Mouse (Mus musculus): ENCODE results near the gene Syncrip.

Syncrip gene

DNA sequence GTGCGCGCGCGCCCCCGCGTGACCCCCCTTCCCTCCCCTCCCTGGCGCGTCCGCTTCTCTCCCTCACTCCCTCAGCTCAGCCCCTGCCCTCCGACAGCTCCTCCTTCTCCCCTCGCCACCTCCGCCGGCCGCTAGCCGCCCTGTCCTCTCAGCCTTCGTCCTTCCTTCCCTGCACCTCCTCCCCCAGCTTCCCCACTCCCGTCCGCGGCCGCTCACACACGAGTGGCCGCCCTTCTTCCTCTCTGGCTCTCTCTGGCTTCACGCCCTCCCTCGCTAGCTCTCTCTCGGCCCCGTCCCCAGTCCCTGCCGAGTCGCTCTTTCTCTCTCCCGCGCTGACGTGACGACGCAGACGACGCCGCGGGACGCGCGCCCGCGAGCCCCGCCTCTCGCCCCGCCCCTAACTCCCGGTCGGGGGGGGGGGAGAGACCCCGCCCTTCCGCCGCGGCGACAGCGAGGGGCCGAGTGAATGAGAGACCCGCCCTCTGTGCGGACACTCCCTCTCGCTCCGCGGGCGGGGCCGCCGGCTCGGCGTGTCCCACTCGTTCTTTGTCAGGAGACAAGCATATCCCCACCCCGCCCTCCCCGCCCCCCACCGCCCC, at the start of gene Syncrip:
Syncrip (minus strand) TSS at position 345 of the 599 bp plus-strand sequence.
- peak; percentile 92 to 93 for DNase-seq (ENCODE audit: low spot score in 2 of 2)

DNA sequence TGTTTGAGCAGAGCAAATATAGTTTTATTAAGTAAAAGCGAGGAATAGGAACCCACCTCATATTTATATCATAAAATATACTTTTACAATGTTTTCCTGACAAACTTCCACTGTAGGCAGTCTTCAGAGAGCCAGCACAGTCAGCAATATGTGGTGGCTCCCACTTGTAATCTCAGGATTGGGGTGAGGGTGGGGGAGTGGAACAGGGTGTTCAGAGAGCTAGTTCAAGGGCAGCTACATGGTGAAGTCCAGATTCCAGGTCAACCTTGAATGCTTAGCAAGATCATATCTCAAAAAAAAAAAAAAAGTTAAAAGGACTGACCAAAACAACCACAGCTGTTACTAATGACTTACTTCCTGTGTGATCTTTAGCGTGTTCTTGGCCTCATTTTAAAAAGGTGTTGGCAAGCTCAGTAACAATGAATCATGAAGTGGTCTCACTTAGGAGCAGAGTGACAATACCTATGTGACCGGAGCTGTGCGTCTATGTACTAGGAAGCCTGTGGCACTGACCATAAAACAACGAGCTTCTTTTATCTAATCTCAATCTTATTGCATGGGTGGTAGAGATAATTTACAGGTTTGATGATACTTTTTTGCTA, 47.7 kb upstream of the Syncrip start:
- no peak for DNase-seq (ENCODE audit: low spot score in 2 of 2)

DNA sequence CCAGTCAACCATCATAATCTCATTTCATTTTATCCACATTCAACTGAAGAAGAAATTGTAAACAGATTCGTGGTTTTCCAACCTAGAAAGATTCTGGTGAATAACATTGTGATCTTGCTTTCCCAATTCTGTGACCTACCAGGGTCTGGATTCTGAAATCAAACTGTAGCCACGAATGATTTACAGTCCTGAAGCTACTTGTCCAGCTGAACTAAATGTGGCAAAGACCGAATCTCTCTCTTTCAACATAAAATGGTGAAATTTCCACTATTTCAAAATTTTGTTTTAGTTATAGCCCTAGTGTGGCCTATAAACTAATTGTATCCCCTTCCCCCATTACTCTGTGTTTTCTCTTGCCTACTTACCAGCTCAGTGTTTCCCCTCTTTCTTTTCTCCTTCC, 47.2 kb upstream of the Syncrip start:
- DNase-seq (ENCODE audit: low spot score in 2 of 2): no peak

DNA sequence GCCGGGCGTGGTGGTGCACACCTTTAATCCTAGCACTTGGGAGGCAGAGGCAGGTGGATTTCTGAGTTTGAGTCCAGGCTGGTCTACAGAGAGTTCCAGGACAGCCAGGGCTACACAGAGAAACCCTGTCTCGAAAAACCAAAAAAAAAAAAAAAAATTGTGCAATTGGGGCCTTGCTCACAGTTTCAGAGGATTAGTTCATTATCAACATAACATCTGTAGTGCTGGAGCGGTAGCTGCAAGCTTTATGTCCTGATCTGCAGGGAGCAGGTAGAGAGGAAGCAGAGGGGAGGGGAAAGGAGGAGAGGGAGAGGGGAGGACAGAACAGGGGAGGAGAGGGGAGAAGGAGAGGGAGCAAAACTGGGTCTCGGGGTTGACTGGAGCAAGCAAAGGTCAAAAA, 46.4 kb upstream of the Syncrip start:
- DNase-seq (ENCODE audit: low spot score in 2 of 2): no peak

DNA sequence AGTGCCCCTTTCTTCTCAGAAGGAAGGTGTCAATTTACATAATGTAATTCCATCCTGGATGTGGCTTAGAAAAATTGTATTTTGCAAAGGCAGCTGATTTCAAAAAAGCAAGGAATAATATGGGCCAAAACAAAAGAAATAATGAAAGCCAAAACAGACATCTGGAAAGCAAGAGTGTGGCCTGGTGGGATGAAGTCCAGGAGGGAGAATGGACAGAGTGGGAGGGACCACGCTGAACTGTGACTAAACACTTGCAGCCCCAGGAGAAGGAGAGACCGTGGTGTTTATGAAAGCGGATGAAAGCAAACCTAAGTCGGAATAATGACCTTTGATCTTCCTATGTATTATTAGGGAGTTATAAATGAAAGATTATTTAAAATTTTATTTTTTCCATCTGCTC, 45.6 kb upstream of the Syncrip start:
- DNase-seq (ENCODE audit: low spot score in 2 of 2): no peak

DNA sequence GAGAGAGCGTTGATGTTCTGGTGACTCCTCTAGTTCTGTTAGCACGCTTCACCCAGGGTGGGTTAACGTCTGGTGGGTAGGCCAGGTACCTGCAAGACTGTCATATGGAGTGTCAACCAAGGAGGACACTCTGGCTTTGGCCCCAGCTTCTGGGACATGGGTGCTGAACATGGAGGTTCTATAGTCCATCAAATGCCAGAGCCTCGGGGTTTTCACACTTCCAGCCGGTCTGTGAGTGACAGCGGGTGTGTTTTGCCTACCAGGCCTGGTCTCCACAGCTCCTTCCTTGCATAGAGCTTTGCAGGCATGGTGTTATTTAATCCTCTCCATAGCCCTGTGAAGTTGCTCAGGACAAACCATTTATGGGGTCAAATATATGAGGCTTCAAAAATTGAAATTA, 43.0 kb upstream of the Syncrip start:
- no peak for DNase-seq (ENCODE audit: low spot score in 2 of 2)

DNA sequence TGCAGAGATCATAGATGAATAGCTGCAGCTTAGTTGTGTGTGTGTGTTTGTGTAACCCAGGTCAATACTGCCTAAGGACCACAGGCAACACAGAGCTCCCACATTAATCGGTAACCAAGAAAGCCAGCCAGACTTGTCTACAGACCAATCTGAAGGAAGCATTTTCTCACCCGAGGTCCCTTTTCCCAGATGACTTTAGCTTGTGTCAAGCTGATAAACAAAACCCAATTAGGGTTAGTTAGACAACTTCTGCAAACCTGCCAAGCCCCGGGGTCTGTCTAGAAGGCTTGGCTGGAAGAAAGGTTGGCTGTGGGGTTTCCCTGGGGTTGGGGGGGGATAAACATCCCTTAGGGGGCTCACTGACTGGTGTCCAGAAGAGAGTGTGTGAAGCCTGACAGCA, 42.4 kb upstream of the Syncrip start:
- no peak for DNase-seq (ENCODE audit: low spot score in 2 of 2)

DNA sequence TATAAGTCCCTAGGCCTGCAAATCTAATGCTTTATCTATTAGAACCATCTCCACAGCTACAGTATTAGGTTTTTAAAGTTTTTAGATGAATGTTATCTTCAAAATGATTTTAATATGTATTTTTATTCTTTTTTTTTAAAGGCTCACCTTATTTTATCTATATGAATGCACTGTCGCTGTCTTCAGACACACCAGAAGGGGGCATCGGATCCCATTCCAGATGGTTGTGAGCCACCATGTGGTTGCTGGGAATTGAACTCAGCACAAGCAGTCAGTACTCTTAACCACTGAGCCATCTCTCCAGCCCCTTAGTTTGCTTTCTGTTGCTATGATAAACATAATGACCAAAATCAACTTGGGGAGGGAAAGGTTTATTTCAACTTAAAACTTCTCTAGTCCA, 42.0 kb upstream of the Syncrip start:
- no peak for DNase-seq (ENCODE audit: low spot score in 2 of 2)

DNA sequence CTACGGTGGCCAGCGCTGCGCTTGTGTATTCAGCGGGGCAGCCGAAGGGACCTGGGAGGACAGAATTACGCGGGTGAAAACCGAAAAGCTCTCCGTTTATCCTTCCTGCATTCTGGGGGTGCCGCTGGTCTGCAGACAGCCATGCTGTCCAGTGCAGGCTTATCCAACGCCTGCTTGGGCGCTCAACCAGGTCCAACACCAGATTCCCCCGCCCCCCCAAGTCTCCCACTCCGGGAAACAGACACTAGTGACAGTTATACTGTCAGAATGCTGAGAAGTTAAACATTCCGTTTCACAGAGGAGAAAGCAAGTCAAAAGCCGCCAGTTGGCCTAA, 40.9 kb upstream of the Syncrip start:
- DNase-seq (ENCODE audit: low spot score in 2 of 2): no peak

DNA sequence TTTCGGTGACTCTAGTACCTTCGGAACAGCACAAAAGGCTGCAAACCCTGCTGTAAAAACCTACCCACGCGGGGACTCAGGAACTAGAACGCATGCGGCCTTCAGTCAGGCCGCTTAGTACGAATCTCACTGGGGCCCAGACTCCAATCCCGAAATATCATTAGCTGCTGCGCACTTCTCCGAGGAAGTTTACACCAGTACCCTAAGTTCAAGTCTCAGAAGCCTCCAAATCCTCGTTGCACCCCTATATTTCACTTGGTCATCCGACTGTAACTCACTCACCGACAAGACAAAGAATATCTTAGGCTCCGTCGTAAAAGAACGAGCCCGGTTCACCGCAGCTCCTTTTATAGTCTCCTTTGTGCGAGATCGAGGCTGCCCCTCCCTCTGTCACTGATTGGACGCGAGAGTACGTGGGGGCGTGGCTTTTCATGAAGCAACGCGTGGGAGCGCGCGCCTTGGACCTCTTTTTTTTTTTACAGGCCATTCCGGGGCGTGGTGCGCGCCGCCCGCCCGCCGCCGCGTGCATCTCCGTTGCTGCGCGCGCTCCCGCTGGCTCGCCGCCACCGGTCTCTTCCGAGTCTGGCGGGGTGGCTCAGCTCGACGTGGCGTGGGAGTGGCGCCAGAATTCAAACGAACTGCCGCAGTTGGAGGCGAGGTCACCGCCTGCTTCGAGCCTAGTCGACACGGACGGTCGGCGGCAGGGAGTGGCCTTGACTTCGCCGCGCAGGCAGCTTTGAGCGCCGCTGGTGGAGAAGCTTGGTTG, 40.4 kb upstream of the Syncrip start:
- peak; percentile 95 to 97 for DNase-seq (ENCODE audit: low spot score in 2 of 2)

DNA sequence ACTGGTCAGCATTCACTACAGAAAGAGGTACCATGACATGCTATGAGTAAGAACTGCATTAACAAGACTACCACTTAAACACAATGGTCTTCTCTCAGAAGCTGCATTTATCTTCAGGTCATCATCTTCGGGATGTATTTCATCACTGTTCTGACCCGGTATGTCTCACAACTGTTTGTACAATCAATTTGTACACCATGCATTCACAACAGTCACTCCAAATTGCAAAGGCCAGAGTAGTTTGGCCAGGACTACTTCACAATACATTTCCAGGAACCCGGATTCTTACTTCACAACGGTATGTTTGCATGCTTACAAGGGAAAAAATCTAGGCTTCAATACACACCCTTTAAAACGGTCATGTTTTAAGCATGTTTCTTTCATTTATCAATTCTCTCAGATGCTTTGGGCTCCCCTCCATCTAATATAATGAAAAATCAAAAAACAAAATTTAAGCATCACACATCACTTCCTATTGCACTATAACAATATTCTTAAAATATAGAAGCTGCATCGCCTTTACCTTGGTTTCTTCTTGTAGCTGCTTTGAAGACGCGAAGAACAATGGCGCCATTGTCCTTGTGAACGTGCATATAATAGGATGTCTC, 39.7 kb upstream of the Syncrip start:
- DNase-seq (ENCODE audit: low spot score in 2 of 2): no peak

DNA sequence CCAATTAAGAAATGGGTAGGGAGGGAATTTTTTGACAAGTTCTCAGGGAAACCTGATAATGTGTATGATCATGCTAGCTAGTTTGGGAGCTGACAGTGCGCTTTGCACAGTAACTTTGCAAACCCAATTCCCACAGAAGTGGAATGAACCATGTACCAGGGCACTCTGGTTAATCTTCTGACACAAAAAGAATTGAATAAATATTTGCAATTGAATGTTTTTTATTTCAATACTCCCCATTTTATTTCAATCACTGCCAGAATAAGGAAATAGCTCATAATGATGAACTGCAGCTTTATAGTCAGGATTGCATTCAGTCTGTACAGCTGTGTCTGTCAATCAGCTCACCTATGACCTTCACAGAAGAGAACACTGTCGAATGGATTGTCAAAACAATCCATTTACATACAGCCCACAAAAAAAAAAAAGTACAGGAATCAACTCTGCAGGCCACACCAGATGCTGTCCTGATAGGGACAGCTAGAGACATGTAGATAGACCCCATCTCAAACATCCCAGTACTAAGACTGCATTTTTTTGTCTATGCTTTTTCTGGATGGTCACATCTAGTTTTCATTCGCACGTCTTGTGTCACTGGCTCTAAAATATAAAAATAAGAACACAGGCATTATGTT, 38.6 kb upstream of the Syncrip start:
- DNase-seq (ENCODE audit: low spot score in 2 of 2): no peak

DNA sequence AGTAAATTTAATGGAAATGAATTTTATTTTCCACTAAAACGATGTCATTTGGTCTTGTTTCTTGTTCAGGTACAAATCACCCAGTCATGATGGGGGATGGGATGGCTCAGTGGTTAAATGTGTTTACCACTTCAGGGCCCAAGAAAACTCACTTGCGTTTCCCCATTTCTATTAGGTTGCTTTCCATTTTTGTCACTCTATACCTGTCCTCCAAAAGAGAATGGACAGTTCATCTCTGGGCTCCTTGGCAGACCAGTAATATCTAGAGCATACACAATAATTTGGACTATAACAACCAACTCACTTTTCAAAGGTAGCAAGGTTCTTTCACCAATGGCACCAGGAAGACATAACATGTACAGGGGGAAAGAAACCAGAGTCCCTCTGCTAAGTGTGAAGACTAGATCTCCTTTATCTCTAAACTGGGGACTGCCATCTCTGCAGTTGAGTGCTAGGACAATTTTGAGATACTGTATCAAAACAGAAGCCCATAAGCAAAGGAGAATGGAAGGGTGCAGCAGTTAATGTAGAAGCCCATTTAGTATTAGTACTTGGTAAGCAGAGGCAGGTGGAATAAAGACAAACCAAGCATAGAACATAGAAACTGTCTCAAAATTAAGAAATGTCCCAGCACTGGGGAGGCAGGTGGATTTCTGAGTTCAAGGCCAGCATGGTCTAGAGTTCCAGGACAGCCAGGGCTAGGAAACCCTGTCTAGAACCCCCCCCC, 37.9 kb upstream of the Syncrip start:
- DNase-seq (ENCODE audit: low spot score in 2 of 2): no peak

DNA sequence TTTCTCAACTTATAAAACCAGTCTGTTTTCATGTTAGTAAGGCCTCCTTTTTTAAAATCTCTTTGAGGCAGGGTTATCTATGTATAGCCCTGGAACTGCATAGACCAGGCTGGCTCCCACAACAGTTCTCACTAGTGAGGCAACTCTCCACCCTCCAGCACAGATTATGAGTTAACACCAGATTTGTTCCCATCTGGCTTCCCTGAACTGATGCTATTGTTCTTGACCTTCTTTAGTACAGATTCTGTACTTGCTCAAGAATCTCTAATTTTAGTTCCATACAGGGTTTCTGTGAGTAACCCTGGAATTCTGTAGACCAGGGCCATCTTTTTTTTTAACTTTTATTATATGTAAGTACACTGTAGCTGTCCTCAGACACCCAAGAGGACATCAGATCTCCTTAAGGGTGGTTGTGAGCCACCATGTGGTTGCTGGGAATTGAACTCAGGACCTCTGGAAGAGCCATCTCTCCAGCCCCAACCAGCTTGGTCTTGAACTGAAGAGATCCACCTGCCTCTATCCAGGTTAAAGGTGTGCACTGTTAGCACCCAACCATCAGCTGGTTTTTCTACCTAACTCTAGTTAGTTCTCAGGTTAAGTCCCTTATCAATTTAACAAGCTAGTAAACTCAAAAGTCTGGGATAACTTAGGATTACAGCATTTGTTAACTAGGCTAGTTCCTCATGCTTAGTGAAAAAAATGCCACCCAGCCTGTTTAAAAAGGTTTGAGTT, 37.2 kb upstream of the Syncrip start:
- no peak for DNase-seq (ENCODE audit: low spot score in 2 of 2)

DNA sequence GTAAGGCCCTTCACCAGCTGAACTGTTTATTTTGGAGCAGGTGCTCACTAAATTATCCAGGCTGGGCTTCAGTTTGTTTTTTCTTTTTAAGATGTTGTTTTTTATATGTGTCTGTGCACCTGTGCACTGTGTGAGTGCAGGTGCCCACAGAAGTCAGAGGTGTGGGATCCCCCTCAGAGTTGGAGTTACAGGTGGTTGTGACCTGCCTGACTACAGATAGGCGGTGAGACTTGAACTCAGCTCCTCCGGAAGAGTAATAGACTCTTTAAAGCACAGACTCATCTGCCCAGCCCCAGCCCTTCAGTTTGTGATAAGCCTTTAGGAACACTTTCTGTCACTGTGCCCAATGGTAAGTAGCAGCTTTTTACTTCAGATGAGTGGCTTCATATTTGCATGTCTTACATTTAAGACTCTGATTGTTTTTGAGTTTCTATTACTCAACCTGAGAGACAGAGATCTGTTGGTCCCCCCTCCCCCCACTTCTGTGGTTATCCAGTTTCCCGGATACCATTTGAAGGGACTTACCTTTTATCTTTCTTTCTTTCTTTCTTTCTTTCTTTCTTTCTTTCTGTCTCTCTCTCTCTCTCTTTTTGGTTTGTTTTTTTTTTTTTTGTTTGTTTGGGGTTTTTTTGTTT, 34.1 kb upstream of the Syncrip start:
- DNase-seq (ENCODE audit: low spot score in 2 of 2): peak; percentile 11 to 22

DNA sequence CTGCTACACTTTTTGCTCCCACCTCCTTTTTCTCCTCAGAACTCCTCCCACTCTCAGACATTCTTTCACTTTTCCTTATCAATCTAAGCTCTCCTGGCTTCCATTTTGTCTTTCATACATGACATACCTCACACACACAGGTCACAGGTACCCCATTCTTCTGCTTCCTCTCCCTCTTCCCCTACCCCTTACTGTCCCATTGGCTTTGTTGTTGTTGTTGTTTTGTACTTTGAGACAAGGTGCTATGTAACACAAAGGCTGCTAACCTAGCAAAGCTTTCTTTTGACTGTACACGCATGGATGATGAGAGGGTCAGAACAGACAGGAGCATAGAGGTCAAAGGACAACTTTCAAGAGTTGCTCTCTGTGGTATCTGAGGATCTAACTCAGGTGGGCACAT, 33.2 kb upstream of the Syncrip start:
- no peak for DNase-seq (ENCODE audit: low spot score in 2 of 2)

DNA sequence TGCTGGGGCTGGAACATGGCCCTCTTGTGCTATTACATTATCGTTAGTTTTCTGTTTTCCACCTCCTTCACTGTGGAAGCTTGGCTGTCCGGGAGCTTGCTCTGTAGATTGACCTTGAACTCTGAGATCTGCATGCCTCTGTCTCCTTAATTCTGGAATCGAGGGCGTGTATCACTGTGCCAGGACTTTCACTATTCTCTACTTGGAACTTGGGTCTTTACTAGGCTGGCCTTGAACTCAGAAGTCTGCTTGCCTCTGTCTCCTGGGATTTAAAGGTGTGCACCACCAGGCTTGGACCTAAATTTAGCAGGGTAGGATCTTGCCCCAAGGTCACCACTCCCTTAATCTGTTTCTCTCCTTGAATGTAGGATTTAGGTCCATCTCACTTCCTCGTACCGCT, 19.5 kb upstream of the Syncrip start:
- DNase-seq (ENCODE audit: low spot score in 2 of 2): no peak

DNA sequence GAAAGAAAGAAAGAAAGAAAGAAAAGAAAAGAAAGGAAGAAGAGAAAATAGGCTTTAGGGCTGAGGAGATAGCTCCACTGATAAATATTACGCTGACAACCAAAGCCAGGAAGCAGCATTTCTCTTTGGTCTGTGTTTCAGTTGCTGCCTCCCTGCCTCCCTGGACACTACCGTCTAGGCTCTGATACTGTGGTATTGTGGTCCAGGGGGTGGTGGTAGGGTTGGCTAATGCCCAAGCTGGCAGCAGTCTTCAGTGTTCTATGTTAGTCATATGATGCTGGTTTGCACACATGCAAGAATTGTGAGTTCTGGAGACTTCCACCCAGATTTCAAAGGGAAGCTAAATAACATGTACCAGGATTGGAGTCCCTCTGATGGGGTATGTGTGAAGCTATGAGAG, 17.7 kb upstream of the Syncrip start:
- DNase-seq (ENCODE audit: low spot score in 2 of 2): no peak

DNA sequence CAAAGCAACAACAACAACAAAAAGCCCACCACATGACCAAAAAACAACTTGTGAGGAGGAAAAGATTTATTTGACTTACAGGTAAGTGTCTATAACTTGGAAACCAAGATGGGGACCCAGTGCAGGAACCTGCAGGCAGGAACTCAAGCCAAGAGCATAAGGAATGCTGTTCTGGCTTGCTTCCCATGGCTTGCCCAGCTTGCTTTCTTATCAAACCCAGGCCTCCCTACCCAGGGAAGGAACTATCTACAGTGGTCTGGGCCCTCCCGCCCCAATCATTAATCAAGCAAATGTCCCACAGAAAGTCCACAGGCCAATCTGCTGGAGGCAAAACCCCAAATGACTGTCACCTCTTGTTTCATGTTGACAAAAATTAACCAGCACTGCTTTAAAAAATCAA, 10.1 kb upstream of the Syncrip start:
- no peak for DNase-seq (ENCODE audit: low spot score in 2 of 2)

DNA sequence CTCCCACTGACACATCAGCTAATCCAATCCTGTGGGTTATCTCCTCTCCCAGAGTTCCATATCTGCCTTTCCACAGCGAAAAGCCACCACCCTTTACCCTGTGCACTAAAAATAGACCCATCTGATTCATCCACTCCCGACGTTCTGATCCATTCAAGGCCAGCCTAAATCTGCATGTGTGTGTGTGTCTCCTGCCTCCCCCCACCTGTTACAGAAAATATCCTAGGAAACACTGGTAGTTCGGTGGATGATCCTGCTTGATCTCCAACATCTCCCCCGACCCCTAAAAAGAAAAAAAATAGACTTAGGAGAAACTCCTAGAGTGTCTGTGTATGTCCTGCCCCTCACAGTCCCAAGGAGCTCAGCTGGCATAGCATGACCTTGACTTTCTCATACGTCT, 2.2 kb upstream of the Syncrip start:
- DNase-seq (ENCODE audit: low spot score in 2 of 2): no peak

Measured in thymus, postnatal 10 days (tissue).